Comparison of ENCODE assay signal across 8 mouse cellular contexts in genomic region chr1:157506995-157507595, GRCm38 (mm10). TPM values are rescaled to one million over a fixed set of nuclear protein-coding genes. Genes with fewer than 3 reads are reported as not detected.
DNase-seq lines count a peak whose midpoint lies in the region; ATAC-seq lines count a peak whose summit lies in the region.

No protein-coding gene starts in this region.

- H3K4me1 ChIP-seq in neural tube, embryonic 15.5 days = peaks cover 9% of the 10 kb centered on the region; the same call in 1 of the 2 replicates

- H3K36me3 ChIP-seq in neural tube, embryonic 15.5 days = no peaks in the 10 kb centered on the region

- WGBS in neural tube, embryonic 15.5 days = 17% methylated on average over 4 of the region's 4 CpGs

- 0 out of 2 replicates have a peak, but pooled peaks cover 4% of the 10 kb centered on the region for H3K27me3 ChIP-seq in neural tube, embryonic 15.5 days (replicated peaks)

- H3K9ac ChIP-seq in neural tube, embryonic 15.5 days (replicated peaks) = no peak overlapping the region

- ATAC-seq in frontal cortex, adult (ENCODE audit: low TSS enrichment) = peak; percentile 72
- ATAC-seq in neural tube, embryonic 15.5 days (ENCODE audit: low FRiP score) = 0 out of 2 replicates have a peak, but pooled peaks have one; percentile 55

- DNase-seq in frontal cortex, postnatal 10 days (ENCODE audit: low spot score in 2 of 2) = no peak
- DNase-seq in right cerebral cortex, postnatal 10 days (ENCODE audit: low spot score in 2 of 2) = peak; percentile 39 to 49
- no peak for DNase-seq in right cerebral cortex, postnatal 25 days
- peak; percentile 11 for DNase-seq in kidney, adult 18-20 months
- no peak for DNase-seq in cerebellum, adult 18-20 months
- DNase-seq in testis, postnatal 14 days (ENCODE audit: low spot score) = no peak

- H3K4me2 ChIP-seq in neural tube, embryonic 15.5 days = peak overlapping the region; percentile 9; the same call in 1 of the 2 replicates

- no peak overlapping the region for H3K27ac ChIP-seq in neural tube, embryonic 15.5 days (replicated peaks)

- H3K4me3 ChIP-seq in neural tube, embryonic 15.5 days (replicated peaks) = no peak overlapping the region

- H3K9me3 ChIP-seq in neural tube, embryonic 15.5 days (replicated peaks) = no peaks in the 10 kb centered on the region

RNA-seq across cellular contexts. Expression of gene Sec16b, which starts 0.6 kb away (rescaled TPM):
- polyA plus RNA-seq in neural tube, embryonic 15.5 days (2015; fragmentation: Nextera tagmentation; extraction: Ambion mirVana) = 0.45 and 1.5 TPM in 2 replicates

RNA-seq across cellular contexts. Expression of gene Cryzl2, which starts 48.7 kb away (rescaled TPM):
- polyA plus RNA-seq in neural tube, embryonic 15.5 days (2015; fragmentation: Nextera tagmentation; extraction: Ambion mirVana) = 6.5 and 8.6 TPM in 2 replicates

Comparison
In these comparisons a context has a peak if more than half of its experiments do, and no peak if none do; other contexts are left out.
1. DNase-seq: peak in right cerebral cortex, postnatal 10 days (2 of 2) and kidney, adult 18-20 months (single experiment); none in frontal cortex, postnatal 10 days (0 of 2), right cerebral cortex, postnatal 25 days (single experiment), cerebellum, adult 18-20 months (0 of 2) and testis, postnatal 14 days (single experiment).